Mouse (Mus musculus): ENCODE results near the gene Sult2a4. TPM values are rescaled to one million over a fixed set of nuclear protein-coding genes. Genes with fewer than 3 reads are reported as not detected.
"Not testable (repeated sequence)": the region's sequence is repeated elsewhere in the genome, so short reads cannot be mapped to it uniquely, and the experiment has no call there.

The Sult2a4 gene
- polyA plus RNA-seq (2012; rRNA removed): not detected in 2 replicates

DNA sequence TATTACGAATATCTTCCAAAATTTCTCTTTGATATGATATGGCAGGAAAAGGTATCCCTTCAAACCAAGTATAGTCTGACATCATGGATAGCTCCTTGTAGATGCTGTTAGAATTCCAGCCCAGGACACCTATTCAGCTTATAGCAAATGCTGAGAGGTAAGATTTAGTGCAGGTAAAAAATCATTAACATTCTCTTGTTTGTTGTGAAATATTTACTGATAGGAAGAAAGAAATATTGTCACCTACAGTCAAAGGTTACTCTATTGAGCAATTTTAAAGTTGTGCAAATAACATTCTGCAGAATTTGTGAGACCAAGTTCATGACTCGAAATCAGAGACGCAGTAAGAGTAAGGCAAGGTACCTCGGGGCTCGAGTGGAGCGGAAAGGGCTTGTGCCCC, at the start of gene Sult2a4:
Gene Sult2a4, minus strand, starts transcription at position 101 of the 400 bp plus-strand sequence.
- DNase-seq (ENCODE audit: low spot score): not testable (repeated sequence)

DNA sequence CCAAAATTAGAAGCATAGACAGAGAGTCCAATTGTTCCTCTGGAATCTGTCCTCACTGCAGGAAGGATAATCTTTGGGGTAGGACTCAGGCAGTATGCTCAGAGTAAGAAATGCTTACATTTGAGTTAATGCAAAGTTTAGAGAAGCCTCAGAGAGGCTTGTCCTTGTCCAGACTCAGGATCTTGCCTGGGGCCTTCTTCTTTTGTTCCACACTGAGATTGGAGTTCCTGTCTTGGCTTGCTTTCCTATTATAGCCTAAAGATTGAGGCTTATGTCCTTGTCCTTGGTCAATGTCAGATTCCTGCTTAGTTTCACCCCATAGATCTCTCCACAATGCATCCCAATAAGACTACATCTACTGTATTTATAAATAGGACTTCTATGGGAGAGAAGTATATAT, 41.4 kb upstream of the Sult2a4 start:
- DNase-seq (ENCODE audit: low spot score): not testable (repeated sequence)

DNA sequence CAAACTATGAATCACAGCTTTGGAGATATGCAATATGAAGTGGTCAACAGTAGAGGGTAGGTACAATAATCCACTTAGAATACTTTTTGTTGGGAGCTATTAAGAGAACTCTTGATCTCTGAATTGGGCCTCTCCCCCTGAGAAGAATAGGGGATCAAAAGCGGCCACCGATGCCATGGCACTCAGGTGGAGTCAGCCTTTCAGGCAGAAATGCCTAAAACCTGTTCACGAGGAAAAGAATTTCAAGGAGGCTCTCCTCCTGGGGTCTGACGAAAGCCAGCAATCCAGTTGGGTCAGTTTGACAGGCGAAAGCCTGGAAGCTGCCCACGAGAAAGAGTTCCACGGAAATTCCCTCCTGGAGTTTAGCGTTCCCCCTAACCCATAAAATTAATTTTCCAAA, 23.7 kb upstream of the Sult2a4 start:
- DNase-seq (ENCODE audit: low spot score): no peak

DNA sequence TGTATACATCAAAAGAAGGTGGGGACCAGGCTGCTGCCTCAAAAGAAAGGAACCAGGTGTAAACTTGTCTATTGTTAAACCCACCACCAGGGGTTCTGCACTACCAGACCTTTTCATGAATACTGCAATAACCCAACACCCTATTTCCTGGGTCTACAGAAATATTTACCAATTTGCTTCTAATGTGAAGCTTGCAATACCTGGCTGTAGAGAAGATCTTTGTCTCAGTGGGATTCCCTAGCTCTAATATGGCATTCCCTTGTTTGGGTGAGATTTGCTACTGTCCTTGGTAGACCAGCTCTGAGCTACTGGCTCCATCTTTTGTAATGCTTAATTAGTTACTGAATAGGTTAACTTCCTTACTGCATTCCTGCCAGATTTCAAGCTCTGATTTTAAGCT, 21.3 kb upstream of the Sult2a4 start:
- not testable (repeated sequence) for DNase-seq (ENCODE audit: low spot score)

Other genes with a start within 250 kb of the Sult2a4 start
- gene Sult2a1, start 152.2 kb downstream of the Sult2a4 start, polyA plus RNA-seq (2012; rRNA removed): not detected in 2 replicates
- not detected in 2 replicates for gene Sult2a3, start 133.4 kb upstream of the Sult2a4 start, polyA plus RNA-seq (2012; rRNA removed)